Mouse (Mus musculus) heart, postnatal 36 days (tissue): ENCODE data around the gene Txnrd3. TPM values are rescaled to one million over a fixed set of nuclear protein-coding genes. Genes with fewer than 3 reads are reported as not detected.

ENCODE experiments used
- DNase-seq, 2 experiments: peaks; one replicate each; pipeline ENCODE4 v3.0.0; 2021 to 2022
- intact Hi-C: fragments of 180-260 bp; cut with DNase I; formaldehyde crosslinking; loops from one replicate; pipeline ENCODE4 v1.15.1; 2025
- total RNA-seq, 2 experiments: library from RNA; stranded (reverse); gene quantifications; 2 replicates each; pipeline ENCODE4 v1.2.3; 2021

The Txnrd3 gene
- total RNA-seq, 2 experiments from 2014 or later, result 15.8 to 17.8 TPM

- no peak for DNase-seq
- intact Hi-C loops, result no loop called here
Measured at GRCm38 (mm10) chr6:89649897-89650296, 6.1 kb downstream of the Txnrd3 start.

DNA sequence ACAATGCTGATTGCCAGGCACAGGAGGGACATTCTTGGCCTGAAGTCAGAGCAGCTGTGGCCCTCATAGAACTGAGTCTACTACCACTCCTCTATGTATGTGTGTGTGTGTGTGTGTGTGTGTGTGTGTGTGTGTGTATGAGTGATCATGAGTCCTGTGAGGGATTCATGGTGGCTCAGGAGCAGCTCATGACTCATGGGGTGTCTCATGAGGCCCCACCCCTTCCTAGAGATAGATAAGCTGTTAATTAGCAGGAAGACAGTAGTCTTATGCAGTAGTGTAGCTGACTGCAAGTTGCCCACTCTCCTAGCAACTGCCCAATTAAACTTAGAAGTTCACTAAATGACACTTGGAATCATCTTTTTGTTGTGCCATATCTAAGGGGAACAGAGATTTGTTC, 8.0 kb downstream of the Txnrd3 start:
- intact Hi-C loops, result no loop called here
- no peak for DNase-seq

DNA sequence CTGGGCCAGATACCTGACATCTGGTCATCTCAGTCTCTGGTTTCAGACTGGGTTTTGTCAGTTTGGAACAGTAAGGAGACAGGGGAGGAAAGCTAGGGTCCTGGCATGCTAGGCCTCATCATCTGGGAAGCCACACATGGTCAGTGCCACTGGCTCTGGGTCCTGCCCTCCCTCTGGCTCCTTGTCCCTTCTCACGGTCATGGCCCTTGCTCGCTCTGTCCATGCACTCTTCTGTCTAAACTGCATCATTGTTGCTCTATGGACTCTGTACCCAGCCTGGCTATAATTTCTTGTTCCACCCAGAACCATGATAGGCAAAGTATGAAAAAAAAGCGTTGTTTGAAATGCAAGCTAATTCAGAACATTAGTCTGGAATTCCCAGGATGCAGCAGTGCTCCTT, 11.2 kb downstream of the Txnrd3 start:
- no peak for DNase-seq
- intact Hi-C loops, result no loop called here

GRCm38 (mm10) chr6:89658342-89658741, 14.6 kb downstream of the Txnrd3 start:
- no peak for DNase-seq
- intact Hi-C loops, result no loop called here

GRCm38 (mm10) chr6:89658931-89659330, 15.1 kb downstream of the Txnrd3 start:
- DNase-seq, result no peak
- intact Hi-C loops, result no loop called here

GRCm38 (mm10) chr6:89659692-89660423, 16.1 kb downstream of the Txnrd3 start:
- intact Hi-C loops, result no loop called here
- peak; percentile 37 to 55 for DNase-seq

- DNase-seq, result no peak
- intact Hi-C loops, result no loop called here
Measured at GRCm38 (mm10) chr6:89660490-89660889, 16.7 kb downstream of the Txnrd3 start.

GRCm38 (mm10) chr6:89662521-89662920, 18.7 kb downstream of the Txnrd3 start:
- intact Hi-C loops, result no loop called here
- no peak for DNase-seq

- no peak for DNase-seq
- intact Hi-C loops, result no loop called here
Measured at GRCm38 (mm10) chr6:89665155-89665554, 21.4 kb downstream of the Txnrd3 start.

DNA sequence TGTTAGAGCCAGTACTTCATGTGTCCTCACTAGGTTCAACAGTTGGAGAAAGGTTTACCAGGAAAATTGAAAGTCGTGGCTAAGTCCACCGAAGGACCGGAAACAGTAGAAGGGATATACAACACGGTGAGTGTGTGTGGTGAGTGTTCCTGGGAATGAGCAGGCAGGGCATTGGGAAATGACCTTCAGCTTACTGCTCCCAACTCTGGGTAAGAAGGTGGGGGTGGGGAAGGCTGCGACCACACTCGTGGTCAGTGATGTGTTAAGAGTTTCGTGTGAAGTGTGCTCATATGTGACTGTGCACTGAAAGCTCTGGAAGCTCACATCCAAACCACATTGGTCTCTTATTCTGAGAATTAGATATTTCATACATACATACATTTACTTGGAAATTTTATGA, 21.9 kb downstream of the Txnrd3 start:
- no peak for DNase-seq
- intact Hi-C loops, result no loop called here

- intact Hi-C loops, result no loop called here
- DNase-seq, result no peak
Measured at GRCm38 (mm10) chr6:89666976-89667375, 23.2 kb downstream of the Txnrd3 start.

DNA sequence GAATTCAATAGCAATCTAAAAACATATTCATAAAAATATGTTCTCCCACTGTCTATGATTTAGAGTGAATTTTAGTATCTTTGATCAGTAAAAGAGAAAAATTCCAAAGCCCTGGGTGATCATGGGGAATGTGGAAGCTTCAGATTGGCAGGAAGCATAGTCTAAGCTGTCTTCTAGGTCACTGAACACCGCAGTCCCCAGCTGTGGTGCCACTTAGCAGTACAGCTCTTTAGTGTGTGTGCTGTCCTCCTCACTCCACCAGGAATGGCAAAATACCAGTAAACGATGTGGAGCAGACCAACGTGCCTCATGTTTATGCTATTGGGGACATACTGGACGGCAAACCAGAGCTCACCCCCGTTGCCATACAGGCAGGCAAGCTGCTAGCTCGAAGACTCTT, 25.8 kb downstream of the Txnrd3 start:
- DNase-seq, result no peak
- intact Hi-C loops, result no loop called here

GRCm38 (mm10) chr6:89671431-89671830, 27.6 kb downstream of the Txnrd3 start:
- DNase-seq, result no peak
- intact Hi-C loops, result no loop called here

DNA sequence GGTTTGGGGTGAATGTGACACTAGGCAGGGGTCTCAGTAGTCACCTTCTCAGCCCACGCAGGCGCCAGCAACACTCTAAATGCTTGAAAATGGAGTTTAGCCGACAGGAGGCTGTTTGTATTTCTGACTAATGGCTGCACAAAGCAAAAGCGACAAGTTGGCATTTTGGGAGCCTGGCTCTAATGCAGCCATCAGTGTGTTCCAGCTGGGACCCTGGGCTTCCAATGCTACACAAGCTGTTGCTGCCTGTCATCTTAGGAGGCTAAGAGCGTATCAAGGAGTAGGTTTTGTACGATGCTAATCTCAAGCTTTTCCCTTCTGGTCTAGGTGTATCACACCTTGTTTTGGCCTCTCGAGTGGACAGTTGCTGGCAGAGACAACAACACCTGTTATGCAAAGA, 28.9 kb downstream of the Txnrd3 start:
- intact Hi-C loops, result no loop called here

GRCm38 (mm10) chr6:89673135-89673780, 29.5 kb downstream of the Txnrd3 start:
- no peak for DNase-seq

More for the DNA sequence above, 28.9 kb downstream of the Txnrd3 start:
- no peak for DNase-seq

DNA sequence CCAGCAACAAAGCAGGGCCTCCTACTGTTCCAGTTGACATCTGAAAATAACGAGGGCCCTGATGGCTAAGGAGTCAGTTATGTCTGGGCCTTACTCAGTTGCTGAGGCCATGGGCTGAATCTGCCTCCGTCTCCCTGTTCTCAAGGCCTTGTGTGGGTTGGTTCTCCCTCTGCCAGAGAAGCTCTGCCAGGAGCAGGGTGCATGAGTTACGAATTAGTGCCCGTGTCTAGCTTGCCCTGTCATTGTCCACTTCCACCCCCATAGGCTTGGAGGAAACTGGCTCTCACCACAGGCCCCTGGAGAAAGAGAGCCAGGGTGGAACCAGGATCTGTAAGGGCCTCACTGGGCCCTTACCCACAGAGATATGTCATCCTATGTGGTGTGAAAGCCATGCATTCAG, 34.7 kb downstream of the Txnrd3 start:
- no peak for DNase-seq
- intact Hi-C loops, result loop anchor here (2.0 kb wide), 1 partner anchor 744 kb away; no protein-coding TSS in a partner anchor

More at GRCm38 (mm10) chr6:89673135-89673780, 29.5 kb downstream of the Txnrd3 start:
- intact Hi-C loops, result no loop called here

DNA sequence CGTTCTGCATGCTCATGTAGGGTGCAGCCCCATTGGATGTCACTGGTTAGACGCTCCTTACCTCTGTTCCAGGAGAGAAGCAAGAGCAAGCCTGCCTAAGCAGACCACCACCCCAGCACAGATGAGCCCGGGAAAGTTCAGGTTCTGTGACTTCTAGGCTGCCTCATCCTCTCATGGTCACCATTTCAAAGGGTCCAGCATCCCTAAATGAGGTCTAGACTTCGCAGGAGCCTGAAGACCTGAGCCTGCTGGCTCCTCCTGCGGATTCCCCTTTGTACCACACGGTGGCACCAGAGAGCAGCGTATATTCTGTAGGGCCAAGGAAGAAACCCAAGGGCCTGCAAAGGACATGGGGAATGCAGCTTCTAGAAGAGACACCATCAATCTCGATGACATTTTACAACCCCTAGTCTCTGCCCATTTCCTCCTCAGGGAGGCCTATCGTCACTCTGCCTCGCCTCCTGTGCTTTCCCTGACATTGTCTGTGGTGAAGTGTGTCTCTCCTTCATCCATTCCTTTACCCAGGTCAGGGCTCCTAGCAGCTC, 35.6 kb downstream of the Txnrd3 start:
- intact Hi-C loops, result loop anchor here (2.0 kb wide), 1 partner anchor 743 kb away; no protein-coding TSS in a partner anchor
- DNase-seq, result peak; percentile 62 to 72

- intact Hi-C loops, result loop anchor here (5.0 kb wide), 2 partner anchors 307 to 647 kb away; partner anchors contain the start of gene Chst13
Measured at GRCm38 (mm10) chr6:89680155-89680554, 36.4 kb downstream of the Txnrd3 start.

DNA sequence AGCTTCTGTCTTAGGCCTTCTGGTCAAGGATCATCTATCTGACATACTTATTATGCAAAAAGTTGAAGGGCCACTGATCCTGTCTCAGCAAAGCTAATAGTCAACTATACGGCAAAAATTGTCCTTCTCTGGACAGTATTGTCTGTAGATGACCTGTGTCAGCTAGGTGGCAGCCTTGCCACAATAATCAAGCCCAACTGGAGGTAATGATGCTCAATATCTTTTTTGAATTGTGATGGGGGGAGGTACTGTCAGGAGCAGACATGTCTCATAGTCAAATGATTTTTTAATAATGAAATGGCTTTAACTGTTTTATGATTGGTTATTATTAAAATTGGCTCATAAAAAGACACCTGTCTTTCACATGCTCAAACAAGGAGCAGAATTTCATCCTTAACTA, 40.4 kb downstream of the Txnrd3 start:
- DNase-seq, result no peak
- intact Hi-C loops, result loop anchor here (5.0 kb wide), 2 partner anchors 303 to 643 kb away; partner anchors contain the start of gene Chst13

More at GRCm38 (mm10) chr6:89680155-89680554, 36.4 kb downstream of the Txnrd3 start:
- DNase-seq, result peak; percentile 78 to 85

DNA sequence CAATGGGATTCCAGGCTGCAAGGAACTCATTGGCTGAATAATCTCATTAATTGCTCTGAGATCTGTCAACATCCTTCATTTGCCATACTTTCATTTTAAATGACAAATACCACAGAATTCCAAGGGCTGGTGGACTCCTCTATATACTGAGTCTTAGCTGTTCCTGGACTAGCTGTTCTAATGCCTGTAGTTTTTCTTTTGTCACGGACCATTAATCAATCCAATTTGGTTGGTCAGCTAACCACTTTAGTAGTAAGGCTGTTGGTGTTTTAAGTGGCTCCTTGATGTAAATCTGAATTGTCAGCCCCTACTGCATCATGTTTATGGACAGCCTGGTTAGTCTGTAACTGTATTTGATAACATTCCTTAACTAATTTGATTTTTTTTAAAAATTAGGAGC, 43.3 kb downstream of the Txnrd3 start:
- intact Hi-C loops, result loop anchor here (5.0 kb wide), 1 partner anchor 890 kb away; no protein-coding TSS in a partner anchor
- no peak for DNase-seq

GRCm38 (mm10) chr6:89706624-89707023, 62.8 kb downstream of the Txnrd3 start:
- intact Hi-C loops, result no loop called here
- no peak for DNase-seq
